Mouse (Mus musculus) T-helper 17 cell (primary cell): ENCODE results near the gene Lelp1.

ENCODE experiments used
- in situ Hi-C, 2 experiments: fragments of 300-600 bp; cut with MboI, MseI; formaldehyde crosslinking; loops; 1 replicate in 1 of 2; 2 replicates in 1 of 2; pipeline ENCODE4 v1.15.1; 2025; ENCODE audit warnings: high pct_unique_total_duplicates in 2 of 2

Gene Lelp1

GRCm38 (mm10) chr3:92142644-92143043 is at the start of gene Lelp1:
Gene Lelp1, minus strand, starts transcription at chr3:92142744.
- in situ Hi-C loops, result no loop called here

- in situ Hi-C loops, result no loop called here
Observed at GRCm38 (mm10) chr3:92176880-92177279, 34.3 kb upstream of the Lelp1 start.

GRCm38 (mm10) chr3:92169847-92170246 is 27.3 kb upstream of the Lelp1 start:
- in situ Hi-C loops, result no loop called here

GRCm38 (mm10) chr3:92153322-92153721 is 10.8 kb upstream of the Lelp1 start:
- in situ Hi-C loops, result loop anchor here (5.0 to 10.0 kb wide), 4 partner anchors 449 to 1109 kb away; partner anchors contain the start of gene Lce1i (in 1 of the 2)

- in situ Hi-C loops, result loop anchor here (5.0 to 10.0 kb wide), 4 partner anchors 452 to 1106 kb away; partner anchors contain the start of gene Lce1i (in 1 of the 2)
Observed at GRCm38 (mm10) chr3:92150631-92151277, 8.2 kb upstream of the Lelp1 start.

- in situ Hi-C loops, result no loop called here
Observed at GRCm38 (mm10) chr3:92147913-92148312, 5.4 kb upstream of the Lelp1 start.

GRCm38 (mm10) chr3:92147420-92147819 is 4.9 kb upstream of the Lelp1 start:
- in situ Hi-C loops, result no loop called here

GRCm38 (mm10) chr3:92123847-92124246 is 18.7 kb downstream of the Lelp1 start, which contains the start of gene Prr9:
Gene Prr9, minus strand, starts transcription at chr3:92123947.
- in situ Hi-C loops, result no loop called here

- in situ Hi-C loops, result no loop called here
Observed at GRCm38 (mm10) chr3:92120902-92121301, 21.6 kb downstream of the Lelp1 start.

GRCm38 (mm10) chr3:92117930-92118329 is 24.6 kb downstream of the Lelp1 start:
- in situ Hi-C loops, result no loop called here

GRCm38 (mm10) chr3:92111526-92111925 is 31.0 kb downstream of the Lelp1 start:
- in situ Hi-C loops, result no loop called here

- in situ Hi-C loops, result no loop called here
Observed at GRCm38 (mm10) chr3:92110790-92111189, 31.8 kb downstream of the Lelp1 start.

- in situ Hi-C loops, result no loop called here
Observed at GRCm38 (mm10) chr3:92106582-92106981, 36.0 kb downstream of the Lelp1 start.
